30 mouse cellular contexts compared by ENCODE assay signal in genomic region chr13:21447856-21448614, GRCm38 (mm10). TPM values are rescaled to one million over a fixed set of nuclear protein-coding genes. Genes with fewer than 3 reads are reported as not detected.
DNase-seq lines count a peak whose midpoint lies in the region; ATAC-seq and TF ChIP-seq lines count a peak whose summit lies in the region.
"Had no signal": no experiment of that assay in that cellular context is flagged by ENCODE, and none has a peak within 500 bp of the region (broad histone marks: within the 10 kb centered on the region; RNA-seq: fewer than 3 reads in every experiment).

No protein-coding gene starts in this region.

- H3K36me3 ChIP-seq in kidney, embryonic 14.5 days (ENCODE audit: control insufficient read depth, insufficient read depth, low read length) = peaks cover 61% of the 10 kb centered on the region
- peaks cover 31% of the 10 kb centered on the region for H3K36me3 ChIP-seq in lung, postnatal 0 days (ENCODE audit: insufficient read depth, low read length)

- H3K4me1 ChIP-seq in kidney, embryonic 14.5 days (ENCODE audit: control insufficient read depth, insufficient read depth, low read length) = 0 out of 2 replicates have a peak, but pooled peaks cover 8% of the 10 kb centered on the region
- H3K4me1 ChIP-seq in lung, postnatal 0 days (ENCODE audit: insufficient read depth, low read depth, low read length) = no peaks in the 10 kb centered on the region; the same call in 1 of the 2 replicates

- H3K27ac ChIP-seq in kidney, embryonic 14.5 days (ENCODE audit: low read depth, low read length) = no peak overlapping the region
- H3K27ac ChIP-seq in lung, postnatal 0 days (ENCODE audit: low read length) = peak overlapping the region; percentile 26; the same call in 1 of the 2 replicates
- H3K27ac ChIP-seq: forebrain, embryonic 12.5 days; layer of hippocampus, adult 2 months; limb, embryonic 13.5 days; neural tube, embryonic 13.5 days had no signal

- H3K4me2 ChIP-seq in kidney, embryonic 14.5 days (replicated peaks; ENCODE audit: low read depth, low read length) = no peak overlapping the region
- no peak overlapping the region for H3K4me2 ChIP-seq in lung, postnatal 0 days (replicated peaks; ENCODE audit: low read depth, low read length)
- H3K4me2 ChIP-seq: forebrain, embryonic 12.5 days; limb, embryonic 13.5 days; neural tube, embryonic 13.5 days had no signal

- no peaks in the 10 kb centered on the region for H3K9me3 ChIP-seq in kidney, embryonic 14.5 days (ENCODE audit: control insufficient read depth, low read length)
- H3K9me3 ChIP-seq in lung, postnatal 0 days (ENCODE audit: low read length) = no peaks in the 10 kb centered on the region
- H3K9me3 ChIP-seq: forebrain, embryonic 12.5 days; limb, embryonic 13.5 days; neural tube, embryonic 13.5 days had no signal

- 83% methylated on average over 16 of the region's 16 CpGs for WGBS in kidney, embryonic 14.5 days
- 55% methylated on average over 16 of the region's 16 CpGs for WGBS in lung, postnatal 0 days

- H3K4me3 ChIP-seq in kidney, embryonic 14.5 days (ENCODE audit: low read length) = no peak overlapping the region
- H3K4me3 ChIP-seq in lung, postnatal 0 days (ENCODE audit: low read depth, low read length) = no peak overlapping the region
- H3K4me3 ChIP-seq: forebrain, embryonic 12.5 days; layer of hippocampus, adult 2 months; limb, embryonic 13.5 days; neural tube, embryonic 13.5 days had no signal

- TF ChIP-seq CTCF in lung, postnatal 0 days (IDR thresholded peaks at IDR 0.05) = no peak

- no peak overlapping the region for H3K9ac ChIP-seq in kidney, embryonic 14.5 days (ENCODE audit: low read depth, low read length)
- no peak overlapping the region for H3K9ac ChIP-seq in lung, postnatal 0 days (replicated peaks; ENCODE audit: low read depth)
- H3K9ac ChIP-seq: forebrain, embryonic 12.5 days; limb, embryonic 13.5 days; neural tube, embryonic 13.5 days had no signal

- TF ChIP-seq EP300 in lung, postnatal 0 days (IDR thresholded peaks at IDR 0.05) = no peak

- no peaks in the 10 kb centered on the region for H3K27me3 ChIP-seq in kidney, embryonic 14.5 days (ENCODE audit: control insufficient read depth, insufficient read depth, low read length)
- H3K27me3 ChIP-seq in lung, postnatal 0 days (replicated peaks; ENCODE audit: insufficient read depth, low read length) = no peaks in the 10 kb centered on the region
- H3K27me3 ChIP-seq: CH12.LX; forebrain, embryonic 12.5 days; limb, embryonic 13.5 days; neural tube, embryonic 13.5 days had no signal

- DNase-seq in kidney, postnatal 25 days = peak; percentile 3 to 41
- peak; percentile 40 for DNase-seq in testis, postnatal 14 days (ENCODE audit: low spot score)
- no peak for DNase-seq in testis, postnatal 10 days (ENCODE audit: low spot score)
- peak; percentile 62 for DNase-seq in lung, postnatal 0 days (ENCODE audit: low spot score)
- peak; percentile 58 for DNase-seq in yolk sac, embryonic 10.5 days (ENCODE audit: low spot score)
- DNase-seq in right cerebral cortex, postnatal 4 days = no peak
- DNase-seq in gastrocnemius, adult 18-20 months (ENCODE audit: low spot score) = no peak
- DNase-seq: cerebellum, adult 18-20 months; gastrocnemius, postnatal 14 days; kidney, adult 8-10 months; layer of hippocampus, postnatal 36 days; midbrain, embryonic 14.5 days; spleen, adult 18-20 months had no signal

- no peak for ATAC-seq in kidney, embryonic 14.5 days (ENCODE audit: low FRiP score, low TSS enrichment)
- peak; percentile 83 for ATAC-seq in lung, postnatal 0 days
- ATAC-seq: hindbrain, embryonic 16.5 days had no signal

RNA-seq across cellular contexts. Expression of gene Zscan26, which starts 5.5 kb away (rescaled TPM):
- 23.5 and 27.6 TPM in 2 replicates for polyA plus RNA-seq in kidney, embryonic 14.5 days (2014; fragmentation: Nextera tagmentation; extraction: Ambion mirVana)
- polyA plus RNA-seq in lung, postnatal 0 days (2015; fragmentation: Nextera tagmentation; extraction: Ambion mirVana) = 30.2 and 33.0 TPM in 2 replicates
- total RNA-seq in gastrocnemius, adult 18-20 months (2021) = 10 to 100 TPM; 13.1 to 14.1 TPM

RNA-seq across cellular contexts. Expression of gene Pgbd1, which starts 7.2 kb away (rescaled TPM):
- polyA plus RNA-seq in kidney, embryonic 14.5 days (2014; fragmentation: Nextera tagmentation; extraction: Ambion mirVana) = 3.4 and 4.9 TPM in 2 replicates
- 0.87 TPM in 2 replicates for polyA plus RNA-seq in lung, postnatal 0 days (2015; fragmentation: Nextera tagmentation; extraction: Ambion mirVana)
- under 1 TPM; 0.31 to 0.39 TPM for total RNA-seq in gastrocnemius, adult 18-20 months (2021)
- total RNA-seq: megakaryocyte, adult 5-6 weeks had no signal

RNA-seq across cellular contexts. Expression of gene Nkapl, which starts 20.3 kb away (rescaled TPM):
- polyA plus RNA-seq in kidney, embryonic 14.5 days (2014; fragmentation: Nextera tagmentation; extraction: Ambion mirVana) = 2.2 and 2.6 TPM in 2 replicates
- 9.1 and 10.5 TPM in 2 replicates for polyA plus RNA-seq in lung, postnatal 0 days (2015; fragmentation: Nextera tagmentation; extraction: Ambion mirVana)
- total RNA-seq in gastrocnemius, adult 18-20 months (2021) = under 1 TPM; 0.19 to 0.21 TPM

RNA-seq across cellular contexts. Expression of gene Zkscan4, which starts 30.7 kb away (rescaled TPM):
- polyA plus RNA-seq in kidney, embryonic 14.5 days (2014; fragmentation: Nextera tagmentation; extraction: Ambion mirVana) = 3.2 and 3.8 TPM in 2 replicates
- 5.1 and 5.2 TPM in 2 replicates for polyA plus RNA-seq in lung, postnatal 0 days (2015; fragmentation: Nextera tagmentation; extraction: Ambion mirVana)
- under 1 TPM; 0.40 to 0.73 TPM for total RNA-seq in gastrocnemius, adult 18-20 months (2021)
- total RNA-seq: CH12.LX had no signal

RNA-seq across cellular contexts. Expression of gene Gm10065, which starts 31.2 kb away (rescaled TPM):
- polyA plus RNA-seq in kidney, embryonic 14.5 days (2014; fragmentation: Nextera tagmentation; extraction: Ambion mirVana) = not detected in 2 replicates
- polyA plus RNA-seq in lung, postnatal 0 days (2015; fragmentation: Nextera tagmentation; extraction: Ambion mirVana) = not detected in 2 replicates
- not detected for total RNA-seq in gastrocnemius, adult 18-20 months (2021)
- total RNA-seq: adrenal gland, adult 18-20 months; adrenal gland, postnatal 4 days; CH12.LX; gastrocnemius, postnatal 14 days; heart, adult 8-10 months; hematopoietic stem cell, adult 5-6 weeks; layer of hippocampus, adult 2 months; layer of hippocampus, postnatal 36 days; left cerebral cortex, postnatal 14 days; megakaryocyte, adult 5-6 weeks had no signal
- polyA plus RNA-seq: embryonic facial prominence, embryonic 11.5 days; forebrain, embryonic 12.5 days; frontal cortex, adult 2 months; heart, embryonic 16.5 days; hindbrain, embryonic 16.5 days; limb, embryonic 13.5 days; midbrain, embryonic 14.5 days; neural tube, embryonic 13.5 days; stomach, embryonic 14.5 days had no signal

Comparison
In these comparisons a context has a peak if more than half of its experiments do, and no peak if none do; other contexts are left out.
1. DNase-seq: peak in kidney, postnatal 25 days (2 of 2), testis, postnatal 14 days (single experiment), lung, postnatal 0 days (single experiment) and yolk sac, embryonic 10.5 days (single experiment); none in testis, postnatal 10 days (single experiment), right cerebral cortex, postnatal 4 days (single experiment) and gastrocnemius, adult 18-20 months (single experiment).